Mouse (Mus musculus): Measurements from ENCODE around the gene Pmp22.

- TF ChIP-seq EP300 (IDR thresholded peaks at IDR 0.05; ENCODE audit: insufficient read depth, low read depth, low read length) (no peak), CTCF (IDR thresholded peaks at IDR 0.05; ENCODE audit: low read depth, low read length) (no peak)
Measured at GRCm38 (mm10) chr11:63136205-63136604, 7.4 kb downstream of the Pmp22 start.
